Mouse (Mus musculus) E14TG2a.4 (cell line): ENCODE results near the gene Focad.

ENCODE experiments used
- CTCF ChIP-seq: conservative IDR thresholded peaks from 2 replicates; pipeline ENCODE4 v1.5.1; 2014; ENCODE audit warnings: low read length
- NANOG ChIP-seq: IDR thresholded peaks from 2 replicates; pipeline ENCODE4 v1.6.1; 2014; ENCODE audit warnings: borderline replicate concordance, low read length, mixed read lengths
- POU5F1 ChIP-seq: IDR thresholded peaks from 2 replicates; pipeline ENCODE4 v1.6.1; 2014; ENCODE audit warnings: low read length, borderline replicate concordance

DNA sequence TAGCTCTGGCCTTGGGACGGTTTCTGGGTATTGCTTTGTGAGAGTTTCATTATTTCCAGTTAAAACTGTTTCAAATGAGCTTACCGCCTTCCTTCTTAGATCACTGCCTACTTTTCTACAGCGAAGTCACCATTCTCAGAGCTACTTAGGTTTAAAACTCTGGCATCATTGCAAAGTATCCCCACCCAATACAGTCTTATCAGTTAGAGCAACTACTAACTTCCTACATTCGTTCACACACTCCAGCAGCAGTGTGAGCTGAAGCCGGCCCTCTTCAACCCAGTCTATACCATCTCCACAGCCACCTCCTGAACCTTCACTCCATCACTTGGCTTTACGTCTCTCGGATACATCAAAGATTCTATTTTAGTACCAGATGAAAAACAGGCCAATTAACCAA, 346.4 kb downstream of the Focad start:
- TF ChIP-seq CTCF (no peak), NANOG (no peak), POU5F1 (no peak)
